Mouse (Mus musculus) small intestine, adult 2 months (tissue): ENCODE results near the gene Pygb. TPM values are rescaled to one million over a fixed set of nuclear protein-coding genes. Genes with fewer than 3 reads are reported as not detected.

ENCODE experiments used
- H3K27ac ChIP-seq: fragments of 200-500 bp; 2 replicates; pipeline ENCODE4 v1.5.1; 2012; ENCODE audit warnings: low read depth, low read length, control low read depth, inconsistent platforms; ENCODE audit not compliant: insufficient read depth
- H3K27me3 ChIP-seq: fragments of 200-500 bp; 2 replicates; pipeline ENCODE4 v1.6.1; 2012; ENCODE audit warnings: mild to moderate bottlenecking, moderate library complexity, low read length, inconsistent platforms; ENCODE audit not compliant: control insufficient read depth, insufficient read depth
- H3K36me3 ChIP-seq: fragments of 200-500 bp; 2 replicates; pipeline ENCODE4 v1.6.1; 2012; ENCODE audit warnings: mild to moderate bottlenecking, low read length, control low read depth, inconsistent platforms; ENCODE audit not compliant: control insufficient read depth, insufficient read depth
- H3K4me1 ChIP-seq: fragments of 200-500 bp; 2 replicates; pipeline ENCODE4 v1.6.1; 2012; ENCODE audit warnings: low read length, inconsistent platforms, mixed read lengths; ENCODE audit not compliant: control insufficient read depth, insufficient read depth, insufficient read length
- H3K4me3 ChIP-seq: fragments of 200-500 bp; 2 replicates; pipeline ENCODE4 v1.5.1; 2012; ENCODE audit warnings: low read depth, mild to moderate bottlenecking, control low read depth, inconsistent platforms, low read length, moderate library complexity
- CTCF ChIP-seq: fragments of 200-500 bp; IDR thresholded peaks from 2 replicates; pipeline ENCODE4 v1.5.1; 2012; ENCODE audit warnings: low read depth, mild to moderate bottlenecking, control low read depth, inconsistent platforms, low read length, moderate library complexity, mixed read lengths; ENCODE audit not compliant: insufficient replicate concordance, insufficient read length; ENCODE audit errors: extremely low read depth
- POLR2A ChIP-seq: fragments of 200-500 bp; IDR thresholded peaks from 2 replicates; pipeline ENCODE4 v1.6.1; 2012; ENCODE audit warnings: low read depth, mild to moderate bottlenecking, control low read depth, inconsistent platforms, low read length, moderate library complexity
- WGBS: fragments of 180-500 bp; shearing (Covaris S2); methylation state at CpG from one replicate; pipeline ENCODE4 v1.1.7; 2018; 5-methylcytosine and 5-hydroxymethylcytosine counted together
- polyA plus RNA-seq: library from polyadenylated mRNA; depleted of rRNA; stranded (reverse); fragments of >200 nt; gene quantifications from 2 replicates; pipeline ENCODE4 v1.2.3, GENCODE M21; 2012; rRNA removed

Gene Pygb
- 15.6 and 20.5 TPM in 2 replicates for polyA plus RNA-seq

- WGBS, result under 1% methylated on average over 57 of the region's 58 CpGs
- TF ChIP-seq CTCF (no peak), POLR2A (peak; percentile 51; the same call in 1 of the 2 replicates)
- no peaks in the 10 kb centered on the region for H3K4me1 ChIP-seq
- H3K27me3 ChIP-seq, result no peaks in the 10 kb centered on the region
- H3K36me3 ChIP-seq, result no peaks in the 10 kb centered on the region
- peak within 1 kb of the TSS; percentile 39 for H3K27ac ChIP-seq
- peak within 1 kb of the TSS; percentile 85 for H3K4me3 ChIP-seq
Observed at GRCm38 (mm10) chr2:150786251-150787180, at the start of gene Pygb. Pygb (plus strand) TSS chr2:150786735.

GRCm38 (mm10) chr2:150737881-150738280, 48.7 kb upstream of the Pygb start:
- Histone ChIP-seq H3K36me3 (no peaks in the 10 kb centered on the region), H3K4me1 (no peaks in the 10 kb centered on the region), H3K27ac (no peak overlapping the region), H3K4me3 (no peak overlapping the region), H3K27me3 (no peaks in the 10 kb centered on the region)
- TF ChIP-seq POLR2A, result no peak
- TF ChIP-seq CTCF, result no peak
- WGBS, result 67% methylated on average over 9 of the region's 9 CpGs

GRCm38 (mm10) chr2:150740145-150740841, 46.2 kb upstream of the Pygb start:
- Histone ChIP-seq H3K36me3 (no peaks in the 10 kb centered on the region), H3K4me1 (peaks cover 6% of the 10 kb centered on the region; the same call in 1 of the 2 replicates), H3K27me3 (no peaks in the 10 kb centered on the region), H3K27ac (no peak overlapping the region), H3K4me3 (no peak overlapping the region)
- TF ChIP-seq CTCF (no peak), POLR2A (no peak)
- 55% methylated on average over 10 of the region's 10 CpGs for WGBS

GRCm38 (mm10) chr2:150741405-150741804, 45.1 kb upstream of the Pygb start:
- 53% methylated on average over 4 of the region's 4 CpGs for WGBS
- no peak for TF ChIP-seq POLR2A
- TF ChIP-seq CTCF, result no peak
- no peak overlapping the region for H3K4me3 ChIP-seq
- no peak overlapping the region for H3K27ac ChIP-seq
- no peaks in the 10 kb centered on the region for H3K36me3 ChIP-seq
- peaks cover 6% of the 10 kb centered on the region; the same call in 1 of the 2 replicates for H3K4me1 ChIP-seq
- no peaks in the 10 kb centered on the region for H3K27me3 ChIP-seq

GRCm38 (mm10) chr2:150745016-150745415, 41.5 kb upstream of the Pygb start:
- TF ChIP-seq POLR2A, result no peak
- TF ChIP-seq CTCF, result no peak
- Histone ChIP-seq H3K4me1 (peaks cover 6% of the 10 kb centered on the region; the same call in 1 of the 2 replicates), H3K36me3 (no peaks in the 10 kb centered on the region), H3K27ac (peak overlapping the region; percentile 27; the same call in 1 of the 2 replicates), H3K4me3 (peak overlapping the region; percentile 9; the same call in 1 of the 2 replicates), H3K27me3 (no peaks in the 10 kb centered on the region)
- WGBS, result 32% methylated on average over 7 of the region's 7 CpGs

- Histone ChIP-seq H3K4me3 (peak within 1 kb of the TSS; percentile 72), H3K4me1 (peaks cover 11% of the 10 kb centered on the region; the same call in 1 of the 2 replicates), H3K27me3 (no peaks in the 10 kb centered on the region), H3K36me3 (peaks cover 9% of the 10 kb centered on the region; the same call in 1 of the 2 replicates), H3K27ac (peak within 1 kb of the TSS; percentile 66)
- under 1% methylated on average over 30 of the region's 30 CpGs for WGBS
- TF ChIP-seq CTCF (peak; percentile 73; the same call in 1 of the 2 replicates), POLR2A (peak; percentile 78)
Observed at GRCm38 (mm10) chr2:150748854-150749253, 37.7 kb upstream of the Pygb start, which contains the start of gene Entpd6. Entpd6 (plus strand) TSS chr2:150749042.

GRCm38 (mm10) chr2:150749283-150749682, 37.3 kb upstream of the Pygb start:
- Histone ChIP-seq H3K4me3 (peak overlapping the region; percentile 72), H3K27me3 (no peaks in the 10 kb centered on the region), H3K36me3 (peaks cover 9% of the 10 kb centered on the region; the same call in 1 of the 2 replicates), H3K4me1 (peaks cover 11% of the 10 kb centered on the region; the same call in 1 of the 2 replicates), H3K27ac (peak overlapping the region; percentile 66)
- under 1% methylated on average over 24 of the region's 24 CpGs for WGBS
- TF ChIP-seq CTCF, result no peak
- no peak for TF ChIP-seq POLR2A
